Mouse (Mus musculus) adipocyte (in vitro differentiated cells): Measurements from ENCODE around the gene Mboat2.
A peak's percentile ranks its signal among the peaks of the same experiment; 100 is the strongest.

ENCODE experiments used
- DNase-seq: peaks from one replicate; pipeline ENCODE4 v3.0.0-alpha.2; 2016; ENCODE audit warnings: low spot score

Gene Mboat2

GRCm38 (mm10) chr12:24830766-24831152, at the start of gene Mboat2:
Mboat2 (plus strand) TSS chr12:24830879.
- no peak for DNase-seq

- no peak for DNase-seq
Measured at GRCm38 (mm10) chr12:24783735-24784134, 46.9 kb upstream of the Mboat2 start.

GRCm38 (mm10) chr12:24785882-24786281, 44.8 kb upstream of the Mboat2 start:
- DNase-seq, result no peak

- no peak for DNase-seq
Measured at GRCm38 (mm10) chr12:24786316-24786715, 44.4 kb upstream of the Mboat2 start.

GRCm38 (mm10) chr12:24789659-24790058, 41.0 kb upstream of the Mboat2 start:
- no peak for DNase-seq

GRCm38 (mm10) chr12:24811230-24811629, 19.4 kb upstream of the Mboat2 start:
- no peak for DNase-seq

GRCm38 (mm10) chr12:24811906-24812305, 18.8 kb upstream of the Mboat2 start:
- DNase-seq, result no peak

GRCm38 (mm10) chr12:24822831-24823230, 7.8 kb upstream of the Mboat2 start:
- DNase-seq, result no peak

GRCm38 (mm10) chr12:24823636-24824354, 6.9 kb upstream of the Mboat2 start:
- peak; percentile 75 for DNase-seq

GRCm38 (mm10) chr12:24830086-24830485, 593 bp upstream of the Mboat2 start:
- no peak for DNase-seq

- no peak for DNase-seq
Measured at GRCm38 (mm10) chr12:24831153-24831963, 679 bp downstream of the Mboat2 start.

GRCm38 (mm10) chr12:24831964-24832427, 1.3 kb downstream of the Mboat2 start:
- DNase-seq, result no peak

GRCm38 (mm10) chr12:24832438-24832837, 1.8 kb downstream of the Mboat2 start:
- no peak for DNase-seq

GRCm38 (mm10) chr12:24837947-24838346, 7.3 kb downstream of the Mboat2 start:
- no peak for DNase-seq

- DNase-seq, result no peak
Measured at GRCm38 (mm10) chr12:24841115-24841879, 10.6 kb downstream of the Mboat2 start.

- no peak for DNase-seq
Measured at GRCm38 (mm10) chr12:24842299-24842910, 11.7 kb downstream of the Mboat2 start.

GRCm38 (mm10) chr12:24843395-24844072, 12.9 kb downstream of the Mboat2 start:
- no peak for DNase-seq

GRCm38 (mm10) chr12:24845344-24845743, 14.7 kb downstream of the Mboat2 start:
- no peak for DNase-seq

- DNase-seq, result no peak
Measured at GRCm38 (mm10) chr12:24848107-24848506, 17.4 kb downstream of the Mboat2 start.

- DNase-seq, result no peak
Measured at GRCm38 (mm10) chr12:24857354-24857753, 26.7 kb downstream of the Mboat2 start.

GRCm38 (mm10) chr12:24859357-24859756, 28.7 kb downstream of the Mboat2 start:
- DNase-seq, result no peak
